Mouse (Mus musculus) neutrophil, adult 5-6 weeks (primary cell): ENCODE data around the gene Aftph. TPM values are rescaled to one million over a fixed set of nuclear protein-coding genes. Genes with fewer than 3 reads are reported as not detected.

ENCODE experiments used
- ATAC-seq: fragments of 151-379, 151-347 bp; 2 replicates; pipeline ENCODE4 v1.8.0; 2017; ENCODE audit warnings: mild to moderate bottlenecking, moderate TSS enrichment; ENCODE audit not compliant: insufficient number of reproducible peaks, poor library complexity, low FRiP score, severe bottlenecking; ENCODE audit errors: extremely low read depth
- total RNA-seq: library from RNA; stranded (forward); fragments of 200-1000 nt; gene quantifications from 2 replicates; pipeline ENCODE4 v1.2.3, GENCODE M21; 2017

Aftph gene
- total RNA-seq, 1 experiment from 2014 or later, result 153 TPM

GRCm38 (mm10) chr11:20734066-20734465, 7.3 kb downstream of the Aftph start:
- no peak for ATAC-seq

GRCm38 (mm10) chr11:20733486-20734030, 7.8 kb downstream of the Aftph start:
- ATAC-seq, result no peak

GRCm38 (mm10) chr11:20729403-20729802, 12.0 kb downstream of the Aftph start:
- no peak for ATAC-seq

GRCm38 (mm10) chr11:20728044-20728443, 13.3 kb downstream of the Aftph start:
- no peak for ATAC-seq

GRCm38 (mm10) chr11:20723572-20723971, 17.8 kb downstream of the Aftph start:
- no peak for ATAC-seq

GRCm38 (mm10) chr11:20712068-20712671, 29.2 kb downstream of the Aftph start:
- no peak for ATAC-seq

- peak; percentile 74; the same call in 1 of the 2 replicates for ATAC-seq
Measured at GRCm38 (mm10) chr11:20691000-20691399, 50.4 kb downstream of the Aftph start.

GRCm38 (mm10) chr11:20681679-20682078, 59.7 kb downstream of the Aftph start:
- ATAC-seq, result no peak

GRCm38 (mm10) chr11:20680781-20681180, 60.6 kb downstream of the Aftph start:
- ATAC-seq, result no peak

- no peak for ATAC-seq
Measured at GRCm38 (mm10) chr11:20679396-20679795, 62.0 kb downstream of the Aftph start.

- ATAC-seq, result no peak
Measured at GRCm38 (mm10) chr11:20672513-20672912, 68.9 kb downstream of the Aftph start.

- no peak for ATAC-seq
Measured at GRCm38 (mm10) chr11:20671789-20672392, 69.5 kb downstream of the Aftph start.

- no peak for ATAC-seq
Measured at GRCm38 (mm10) chr11:20664878-20665277, 76.5 kb downstream of the Aftph start.

GRCm38 (mm10) chr11:20663580-20664198, 77.7 kb downstream of the Aftph start:
- ATAC-seq, result no peak

- ATAC-seq, result no peak
Measured at GRCm38 (mm10) chr11:20662811-20663210, 78.6 kb downstream of the Aftph start.

GRCm38 (mm10) chr11:20661652-20662051, 79.7 kb downstream of the Aftph start:
- peak; percentile 74 for ATAC-seq

- ATAC-seq, result no peak
Measured at GRCm38 (mm10) chr11:20660111-20661097, 81.0 kb downstream of the Aftph start.

- no peak for ATAC-seq
Measured at GRCm38 (mm10) chr11:20659094-20659493, 82.3 kb downstream of the Aftph start.

- no peak for ATAC-seq
Measured at GRCm38 (mm10) chr11:20656711-20657057, 84.7 kb downstream of the Aftph start.
